Mouse (Mus musculus) spleen, embryonic (tissue): ENCODE data around the gene Nr0b2.

Experiments used
- CTCF ChIA-PET: fragments of 350-600 bp; sonication (Branson Sonifier 250); formaldehyde crosslinking; loops from one replicate; lab custom pipeline; 2022; lab: Charles Lee

The Nr0b2 gene

DNA sequence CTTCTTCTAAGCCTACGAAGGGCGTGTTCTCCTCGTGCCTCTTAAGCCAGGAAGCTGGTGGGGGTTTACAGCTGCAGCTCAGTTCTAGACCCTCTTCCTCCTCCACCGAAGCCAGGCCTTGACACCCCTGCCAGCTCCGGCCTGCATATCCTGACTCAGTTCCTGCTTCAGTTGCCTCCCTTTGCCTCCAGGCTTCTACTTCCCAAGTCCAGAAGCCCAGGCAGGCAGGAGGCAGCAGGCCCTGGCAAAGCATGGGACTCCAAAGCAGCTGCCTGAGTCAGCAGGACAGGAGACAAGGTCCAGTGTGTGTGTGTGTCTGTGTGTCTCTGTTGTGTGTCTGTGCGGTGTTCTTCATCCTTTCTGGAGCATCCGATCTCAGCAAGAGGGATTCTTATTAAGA, 51.0 kb downstream of the Nr0b2 start:
- CTCF ChIA-PET: interaction anchor here (0.5 kb wide), 1 partner anchor 154 kb away, joined by 12 read pairs; no protein-coding TSS in a partner anchor

DNA sequence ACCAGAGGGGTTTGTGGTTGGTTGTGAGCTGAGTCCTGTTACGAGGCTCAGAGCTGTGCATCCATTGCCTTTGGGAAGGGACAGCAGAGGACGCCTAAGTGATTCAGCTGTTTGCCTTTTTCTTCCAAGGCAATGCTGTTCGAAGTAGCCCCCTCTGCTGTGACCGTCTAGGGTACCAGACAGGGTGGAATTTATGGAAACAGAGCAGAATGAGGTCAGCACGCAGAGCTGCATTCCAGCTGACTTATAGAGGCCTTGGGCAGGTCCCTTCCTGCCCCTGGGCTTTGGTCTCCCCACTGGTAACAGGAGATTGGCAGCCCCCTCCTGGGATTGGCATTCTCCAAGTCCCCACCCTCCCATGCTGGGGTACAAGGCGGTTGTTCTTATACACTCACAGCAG, 51.7 kb downstream of the Nr0b2 start:
- CTCF ChIA-PET: interaction anchor here (0.5 to 1.3 kb wide), 3 partner anchors 29 to 163 kb away, joined by 3 to 12 read pairs (median 7); no protein-coding TSS in a partner anchor

- CTCF ChIA-PET: interaction anchor here (1.3 kb wide), 1 partner anchor 28 kb away, joined by 3 read pairs; no protein-coding TSS in a partner anchor
These were observed 52.2 kb downstream of the Nr0b2 start for GRCm38 (mm10) chr4:133605330-133605729.
